Mouse (Mus musculus): ENCODE results near the gene Rab11fip5. TPM values are rescaled to one million over a fixed set of nuclear protein-coding genes. Genes with fewer than 3 reads are reported as not detected.

Gene Rab11fip5
- polyA plus RNA-seq, 1 experiment from 2014 or later: 15.2 TPM

- Histone ChIP-seq H3K4me1 (peaks cover 27% of the 10 kb centered on the region), H3K9ac (replicated peaks) (peak overlapping the region; percentile 4; the same call in 1 of the 2 replicates), H3K4me2 (replicated peaks) (no peak overlapping the region), H3K4me3 (no peak overlapping the region), H3K36me3 (no peaks in the 10 kb centered on the region), H3K9me3 (no peaks in the 10 kb centered on the region), H3K27me3 (no peaks in the 10 kb centered on the region), H3K27ac (replicated peaks) (peak overlapping the region; percentile 85)
- peak; percentile 81 for ATAC-seq (replicated peaks)
- WGBS: 35% methylated on average over 10 of the region's 10 CpGs
Measured at GRCm38 (mm10) chr6:85293255-85294003, 81.0 kb downstream of the Rab11fip5 start.

GRCm38 (mm10) chr6:85290869-85291824 is 83.3 kb downstream of the Rab11fip5 start:
- Histone ChIP-seq H3K9me3 (no peaks in the 10 kb centered on the region), H3K4me1 (peaks cover 34% of the 10 kb centered on the region), H3K9ac (replicated peaks) (no peak overlapping the region), H3K27me3 (no peaks in the 10 kb centered on the region), H3K4me3 (no peak overlapping the region), H3K27ac (replicated peaks) (no peak overlapping the region), H3K36me3 (no peaks in the 10 kb centered on the region), H3K4me2 (replicated peaks) (no peak overlapping the region)
- ATAC-seq (replicated peaks): no peak
- 92% methylated on average over 16 of the region's 16 CpGs for WGBS

- ATAC-seq (replicated peaks): no peak
- H3K27me3 ChIP-seq: no peaks in the 10 kb centered on the region
- H3K9me3 ChIP-seq: no peaks in the 10 kb centered on the region
- 86% methylated on average over 4 of the region's 4 CpGs for WGBS
- H3K4me1 ChIP-seq: peaks cover 8% of the 10 kb centered on the region
- no peaks in the 10 kb centered on the region for H3K36me3 ChIP-seq
- no peak overlapping the region for H3K4me3 ChIP-seq
- no peak overlapping the region for H3K9ac ChIP-seq (replicated peaks)
- no peak overlapping the region for H3K4me2 ChIP-seq (replicated peaks)
- 0 out of 2 replicates have a peak overlapping the region, but pooled peaks have one; percentile 8 for H3K27ac ChIP-seq (replicated peaks)
Measured at GRCm38 (mm10) chr6:85288193-85288857, 86.1 kb downstream of the Rab11fip5 start.

GRCm38 (mm10) chr6:85286283-85287047 is 88.0 kb downstream of the Rab11fip5 start:
- H3K27ac ChIP-seq (replicated peaks): no peak overlapping the region
- H3K36me3 ChIP-seq: no peaks in the 10 kb centered on the region
- H3K9ac ChIP-seq (replicated peaks): no peak overlapping the region
- no peak overlapping the region for H3K4me2 ChIP-seq (replicated peaks)
- no peaks in the 10 kb centered on the region for H3K27me3 ChIP-seq
- H3K9me3 ChIP-seq: no peaks in the 10 kb centered on the region
- H3K4me3 ChIP-seq: no peak overlapping the region
- H3K4me1 ChIP-seq: peaks cover 6% of the 10 kb centered on the region
- WGBS: 83% methylated on average over 13 of the region's 13 CpGs
- no peak for ATAC-seq (replicated peaks)

Small RNA genes lying within 50 kb of the gene (microRNA-seq; reads per million reads assigned to microRNA genes)
- gene Mir705: not detected

Other genes with a start within 250 kb of the Rab11fip5 start
- gene Spr, start 236.9 kb downstream of the Rab11fip5 start, polyA plus RNA-seq (2015; fragmentation: Nextera tagmentation; extraction: Ambion mirVana): 29.7 and 34.6 TPM in 2 replicates
- 68.9 and 78.8 TPM in 2 replicates for gene Emx1, start 187.2 kb downstream of the Rab11fip5 start, polyA plus RNA-seq (2015; fragmentation: Nextera tagmentation; extraction: Ambion mirVana)
- gene Sfxn5, start 41.2 kb downstream of the Rab11fip5 start, polyA plus RNA-seq (2015; fragmentation: Nextera tagmentation; extraction: Ambion mirVana): 24.2 and 25.3 TPM in 2 replicates
- gene Noto, start 49.3 kb upstream of the Rab11fip5 start, polyA plus RNA-seq (2015; fragmentation: Nextera tagmentation; extraction: Ambion mirVana): not detected in 2 replicates
- 54.2 and 56.8 TPM in 2 replicates for gene Smyd5, start 57.4 kb upstream of the Rab11fip5 start, polyA plus RNA-seq (2015; fragmentation: Nextera tagmentation; extraction: Ambion mirVana)
- 644 and 647 TPM in 2 replicates for gene Cct7, start 76.9 kb upstream of the Rab11fip5 start, polyA plus RNA-seq (2015; fragmentation: Nextera tagmentation; extraction: Ambion mirVana)
- 28.7 and 29.7 TPM in 2 replicates for gene Pradc1, start 77.3 kb upstream of the Rab11fip5 start, polyA plus RNA-seq (2015; fragmentation: Nextera tagmentation; extraction: Ambion mirVana)
- 7.2 and 7.4 TPM in 2 replicates for gene Fbxo41, start 128.4 kb upstream of the Rab11fip5 start, polyA plus RNA-seq (2015; fragmentation: Nextera tagmentation; extraction: Ambion mirVana)
- gene Egr4, start 139.0 kb upstream of the Rab11fip5 start, polyA plus RNA-seq (2015; fragmentation: Nextera tagmentation; extraction: Ambion mirVana): not detected in 2 replicates
- 5.9 TPM in 2 replicates for gene Alms1, start 212.9 kb upstream of the Rab11fip5 start, polyA plus RNA-seq (2015; fragmentation: Nextera tagmentation; extraction: Ambion mirVana)

All from forebrain, embryonic 15.5 days (tissue).